Mouse (Mus musculus): ENCODE data around the gene Dcun1d4.
"Not testable (repeated sequence)": the region's sequence is repeated elsewhere in the genome, so short reads cannot be mapped to it uniquely, and the experiment has no call there.

The Dcun1d4 gene

GRCm38 (mm10) chr5:73480700-73481099, at the start of gene Dcun1d4:
Gene Dcun1d4, plus strand, starts transcription at chr5:73481000.
- DNase-seq (ENCODE audit: low spot score): no peak

- peak; percentile 78 for DNase-seq (ENCODE audit: low spot score)
Observed at GRCm38 (mm10) chr5:73431581-73431980, 49.2 kb upstream of the Dcun1d4 start.

GRCm38 (mm10) chr5:73432805-73433204, 48.0 kb upstream of the Dcun1d4 start:
- no peak for DNase-seq (ENCODE audit: low spot score)

GRCm38 (mm10) chr5:73434764-73435163, 46.0 kb upstream of the Dcun1d4 start:
- no peak for DNase-seq (ENCODE audit: low spot score)

- no peak for DNase-seq (ENCODE audit: low spot score)
Observed at GRCm38 (mm10) chr5:73442176-73442575, 38.6 kb upstream of the Dcun1d4 start.

GRCm38 (mm10) chr5:73450276-73450675, 30.5 kb upstream of the Dcun1d4 start:
- no peak for DNase-seq (ENCODE audit: low spot score)

- no peak for DNase-seq (ENCODE audit: low spot score)
Observed at GRCm38 (mm10) chr5:73454502-73455306, 26.1 kb upstream of the Dcun1d4 start.

GRCm38 (mm10) chr5:73455307-73455687, 25.5 kb upstream of the Dcun1d4 start:
- no peak for DNase-seq (ENCODE audit: low spot score)

GRCm38 (mm10) chr5:73468462-73469433, 12.1 kb upstream of the Dcun1d4 start:
- no peak for DNase-seq (ENCODE audit: low spot score)

- no peak for DNase-seq (ENCODE audit: low spot score)
Observed at GRCm38 (mm10) chr5:73474412-73475405, 6.1 kb upstream of the Dcun1d4 start.

GRCm38 (mm10) chr5:73481401-73481800, 601 bp downstream of the Dcun1d4 start:
- DNase-seq (ENCODE audit: low spot score): no peak

- DNase-seq (ENCODE audit: low spot score): not testable (repeated sequence)
Observed at GRCm38 (mm10) chr5:73482381-73482780, 1.6 kb downstream of the Dcun1d4 start.

GRCm38 (mm10) chr5:73484016-73484615, 3.3 kb downstream of the Dcun1d4 start:
- no peak for DNase-seq (ENCODE audit: low spot score)

- DNase-seq (ENCODE audit: low spot score): no peak
Observed at GRCm38 (mm10) chr5:73486451-73486850, 5.7 kb downstream of the Dcun1d4 start.

GRCm38 (mm10) chr5:73489915-73490314, 9.1 kb downstream of the Dcun1d4 start:
- DNase-seq (ENCODE audit: low spot score): peak; percentile 26

- peak; percentile 99 for DNase-seq (ENCODE audit: low spot score)
Observed at GRCm38 (mm10) chr5:73490596-73491073, 9.8 kb downstream of the Dcun1d4 start.

- no peak for DNase-seq (ENCODE audit: low spot score)
Observed at GRCm38 (mm10) chr5:73491074-73491836, 10.5 kb downstream of the Dcun1d4 start.

GRCm38 (mm10) chr5:73491837-73492720, 11.3 kb downstream of the Dcun1d4 start:
- peak; percentile 92 for DNase-seq (ENCODE audit: low spot score)

GRCm38 (mm10) chr5:73497401-73497800, 16.6 kb downstream of the Dcun1d4 start:
- no peak for DNase-seq (ENCODE audit: low spot score)

Data from MN1 (cell line).